Mouse (Mus musculus) embryonic fibroblast, embryonic 13.5 days (primary cell): ENCODE measurements around the gene Zswim7.

Experiments
- CTCF ChIP-seq: IDR thresholded peaks from 2 replicates; pipeline ENCODE4 v1.5.1; 2011; ENCODE audit warnings: mild to moderate bottlenecking, control low read depth, low read length, moderate library complexity, borderline replicate concordance; ENCODE audit not compliant: insufficient read depth
- POLR2A ChIP-seq: IDR thresholded peaks from 2 replicates; pipeline ENCODE4 v1.6.1; 2011; ENCODE audit warnings: low read depth, mild to moderate bottlenecking, control low read depth, low read length, moderate library complexity

- TF ChIP-seq POLR2A = no peak
- peak; percentile 75; the same call in 1 of the 2 replicates for TF ChIP-seq CTCF
Observed at GRCm38 (mm10) chr11:62278027-62278426, 3.1 kb downstream of the Zswim7 start.
